ENCODE assay signal across 10 mouse cellular contexts in the genomic region with DNA sequence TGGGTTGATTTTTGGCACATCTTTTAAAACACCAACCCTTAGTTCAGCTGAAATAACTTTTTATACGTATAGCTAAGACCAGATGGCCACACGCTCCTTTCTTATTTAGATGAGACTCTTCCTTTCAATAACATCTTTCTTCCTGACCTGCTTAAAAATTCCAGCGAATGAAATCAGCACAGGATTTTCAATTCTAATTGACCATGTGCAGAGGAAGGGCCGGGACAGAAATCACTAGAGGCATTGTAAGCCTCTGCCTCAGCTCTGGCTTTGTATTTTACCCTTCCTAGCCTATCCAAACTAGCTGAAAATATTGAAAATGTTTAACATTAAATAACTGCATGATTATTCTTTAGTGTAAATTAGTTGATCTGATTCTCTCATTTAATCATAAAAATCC.
DNase-seq lines count a peak whose midpoint lies in the region; ATAC-seq lines count a peak whose summit lies in the region.
"Had no signal": no experiment of that assay in that cellular context is flagged by ENCODE, and none has a peak within 500 bp of the region (broad histone marks: within the 10 kb centered on the region; RNA-seq: fewer than 3 reads in every experiment).

No protein-coding gene starts in this region.

- H3K27me3 ChIP-seq in embryonic facial prominence, embryonic 14.5 days (replicated peaks; ENCODE audit: control insufficient read depth, insufficient read depth, low read length) = no peaks in the 10 kb centered on the region
- H3K27me3 ChIP-seq in hindbrain, embryonic 15.5 days = no peaks in the 10 kb centered on the region
- H3K27me3 ChIP-seq in neural tube, embryonic 12.5 days (replicated peaks) = no peaks in the 10 kb centered on the region

- H3K4me3 ChIP-seq in embryonic facial prominence, embryonic 14.5 days (ENCODE audit: low read depth, low read length) = peak overlapping the region; percentile 14
- H3K4me3 ChIP-seq in hindbrain, embryonic 15.5 days = peak overlapping the region; percentile 81; the same call in 1 of the 2 replicates
- no peak overlapping the region for H3K4me3 ChIP-seq in neural tube, embryonic 12.5 days
- H3K4me3 ChIP-seq: gastrocnemius, adult 2 months had no signal

- DNase-seq in layer of hippocampus, adult 9-11 months = peak; percentile 29
- DNase-seq in layer of hippocampus, postnatal 36 days = no peak
- no peak for DNase-seq in embryonic facial prominence, embryonic 14.5 days (ENCODE audit: low spot score)
- no peak for DNase-seq in cerebellum, adult 9-11 months
- DNase-seq in left cerebral cortex, postnatal 4 days = no peak
- no peak for DNase-seq in kidney, postnatal 4 days
- DNase-seq: gastrocnemius, adult 2 months; liver had no signal

- intact Hi-C loops in left cerebral cortex, postnatal 4 days (cut with DNase I) = loop anchor here (5.0 to 10.0 kb wide), 3 partner anchors 61 to 569 kb away; no protein-coding TSS in a partner anchor

- peaks cover 16% of the 10 kb centered on the region for H3K4me1 ChIP-seq in embryonic facial prominence, embryonic 14.5 days (ENCODE audit: control insufficient read depth, insufficient read depth, low read length)
- H3K4me1 ChIP-seq in hindbrain, embryonic 15.5 days (replicated peaks) = peaks cover 45% of the 10 kb centered on the region
- H3K4me1 ChIP-seq in neural tube, embryonic 12.5 days = peaks cover 28% of the 10 kb centered on the region

- H3K27ac ChIP-seq in embryonic facial prominence, embryonic 14.5 days (replicated peaks; ENCODE audit: low read depth, low read length) = no peak overlapping the region
- H3K27ac ChIP-seq in hindbrain, embryonic 15.5 days (replicated peaks) = no peak overlapping the region
- no peak overlapping the region for H3K27ac ChIP-seq in neural tube, embryonic 12.5 days

- peak overlapping the region; percentile 27; the same call in 1 of the 2 replicates for H3K9ac ChIP-seq in embryonic facial prominence, embryonic 14.5 days (ENCODE audit: low read depth, low read length)
- H3K9ac ChIP-seq in hindbrain, embryonic 15.5 days = no peak overlapping the region
- H3K9ac ChIP-seq in neural tube, embryonic 12.5 days = 0 out of 2 replicates have a peak overlapping the region, but pooled peaks have one; percentile 35

- no peaks in the 10 kb centered on the region for H3K36me3 ChIP-seq in embryonic facial prominence, embryonic 14.5 days (ENCODE audit: control insufficient read depth, insufficient read depth, low read length)
- H3K36me3 ChIP-seq in hindbrain, embryonic 15.5 days = no peaks in the 10 kb centered on the region
- no peaks in the 10 kb centered on the region for H3K36me3 ChIP-seq in neural tube, embryonic 12.5 days

- WGBS in embryonic facial prominence, embryonic 14.5 days = 45% methylated on average over 4 of the region's 4 CpGs
- 13% methylated on average over 4 of the region's 4 CpGs for WGBS in hindbrain, embryonic 15.5 days
- WGBS in neural tube, embryonic 12.5 days = 7% methylated on average over 4 of the region's 4 CpGs

- H3K4me2 ChIP-seq in embryonic facial prominence, embryonic 14.5 days (ENCODE audit: low read depth, low read length) = peak overlapping the region; percentile 75
- peak overlapping the region; percentile 67 for H3K4me2 ChIP-seq in hindbrain, embryonic 15.5 days
- H3K4me2 ChIP-seq in neural tube, embryonic 12.5 days (replicated peaks) = peak overlapping the region; percentile 63

- H3K9me3 ChIP-seq in embryonic facial prominence, embryonic 14.5 days (ENCODE audit: control insufficient read depth, low read length) = no peaks in the 10 kb centered on the region
- H3K9me3 ChIP-seq in hindbrain, embryonic 15.5 days = no peaks in the 10 kb centered on the region
- no peaks in the 10 kb centered on the region for H3K9me3 ChIP-seq in neural tube, embryonic 12.5 days

- ATAC-seq in embryonic facial prominence, embryonic 14.5 days (ENCODE audit: low read depth) = no peak
- no peak for ATAC-seq in hindbrain, embryonic 15.5 days (ENCODE audit: low FRiP score, low read depth)
- ATAC-seq in neural tube, embryonic 12.5 days (ENCODE audit: low FRiP score, low read depth) = no peak
